Mouse (Mus musculus) testis, adult 2 months (tissue): ENCODE data around the gene Apoc3. TPM values are rescaled to one million over a fixed set of nuclear protein-coding genes. Genes with fewer than 3 reads are reported as not detected.

Experiments used
- H3K27ac ChIP-seq: fragments of 200-500 bp; 2 replicates; pipeline ENCODE4 v1.5.1; 2012; ENCODE audit warnings: low read depth, low read length; ENCODE audit not compliant: control insufficient read depth, insufficient read depth
- H3K27me3 ChIP-seq: fragments of 200-500 bp; 2 replicates; pipeline ENCODE4 v1.6.1; 2012; ENCODE audit warnings: mild to moderate bottlenecking, low read length, moderate library complexity; ENCODE audit not compliant: control insufficient read depth, insufficient read depth
- H3K36me3 ChIP-seq: fragments of 200-500 bp; 2 replicates; pipeline ENCODE4 v1.6.1; 2012; ENCODE audit warnings: mild to moderate bottlenecking, low read length; ENCODE audit not compliant: control insufficient read depth, insufficient read depth
- H3K4me1 ChIP-seq: fragments of 200-500 bp; 2 replicates; pipeline ENCODE4 v1.6.1; 2012; ENCODE audit warnings: low read length; ENCODE audit not compliant: control insufficient read depth, insufficient read depth
- H3K4me3 ChIP-seq: fragments of 200-500 bp; 2 replicates; pipeline ENCODE4 v1.5.1; 2012; ENCODE audit warnings: low read depth, mild to moderate bottlenecking, low read length, moderate library complexity, mixed read lengths; ENCODE audit not compliant: control insufficient read depth
- CTCF ChIP-seq: fragments of 200-500 bp; IDR thresholded peaks from 2 replicates; pipeline ENCODE4 v1.5.1; 2012; ENCODE audit warnings: low read depth, mild to moderate bottlenecking, inconsistent platforms, low read length, moderate library complexity; ENCODE audit not compliant: control insufficient read depth, insufficient read depth, insufficient replicate concordance
- POLR2A ChIP-seq: fragments of 200-500 bp; IDR thresholded peaks from 2 replicates; pipeline ENCODE4 v1.6.1; 2012; ENCODE audit warnings: low read depth, mild to moderate bottlenecking, inconsistent platforms, low read length, moderate library complexity; ENCODE audit not compliant: control insufficient read depth
- polyA plus RNA-seq: library from polyadenylated mRNA; depleted of rRNA; stranded (reverse); fragments of >200 nt; gene quantifications from 2 replicates; pipeline ENCODE4 v1.2.3, GENCODE M21; 2012

Gene Apoc3
- polyA plus RNA-seq, 1 experiment, result not detected

DNA sequence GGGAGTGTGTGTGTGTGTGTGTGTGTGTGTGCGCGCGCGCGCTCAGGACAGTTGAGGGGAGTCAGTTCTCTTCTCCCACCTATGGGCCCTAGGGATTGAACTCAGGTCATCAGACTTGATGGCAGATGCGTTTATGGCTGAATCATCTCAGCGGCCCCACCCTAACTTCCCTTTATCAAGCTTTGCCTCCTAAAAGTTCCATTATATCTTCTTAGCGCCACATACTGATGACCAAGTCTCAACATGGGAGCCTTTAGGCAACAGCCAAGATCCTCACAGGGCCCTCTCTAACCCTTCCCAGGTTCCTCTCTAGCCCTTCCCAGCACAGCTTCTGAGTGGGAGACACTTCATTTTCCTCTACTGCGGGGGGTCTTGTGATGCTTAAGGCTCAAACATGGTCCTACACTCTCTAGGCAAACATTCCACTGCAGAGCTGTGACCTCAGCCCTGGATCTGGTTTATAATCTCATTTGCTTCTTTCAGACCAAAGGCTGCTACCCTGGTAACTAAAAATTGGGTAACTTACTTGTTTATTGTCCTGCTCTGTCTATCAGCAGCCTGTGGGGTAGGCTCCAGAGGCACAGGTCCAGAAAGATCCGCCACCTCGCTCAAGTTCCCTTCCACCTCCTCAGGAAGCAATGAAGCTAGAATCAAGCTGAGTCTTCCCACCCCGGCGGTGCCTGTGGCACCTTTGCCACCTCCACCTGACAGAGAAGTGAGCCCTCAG is 18.5 kb downstream of the Apoc3 start:
- Histone ChIP-seq H3K4me1 (no peaks in the 10 kb centered on the region), H3K27me3 (no peaks in the 10 kb centered on the region), H3K36me3 (peaks cover 2% of the 10 kb centered on the region), H3K27ac (no peak overlapping the region), H3K4me3 (no peak overlapping the region)
- TF ChIP-seq POLR2A (no peak), CTCF (no peak)

DNA sequence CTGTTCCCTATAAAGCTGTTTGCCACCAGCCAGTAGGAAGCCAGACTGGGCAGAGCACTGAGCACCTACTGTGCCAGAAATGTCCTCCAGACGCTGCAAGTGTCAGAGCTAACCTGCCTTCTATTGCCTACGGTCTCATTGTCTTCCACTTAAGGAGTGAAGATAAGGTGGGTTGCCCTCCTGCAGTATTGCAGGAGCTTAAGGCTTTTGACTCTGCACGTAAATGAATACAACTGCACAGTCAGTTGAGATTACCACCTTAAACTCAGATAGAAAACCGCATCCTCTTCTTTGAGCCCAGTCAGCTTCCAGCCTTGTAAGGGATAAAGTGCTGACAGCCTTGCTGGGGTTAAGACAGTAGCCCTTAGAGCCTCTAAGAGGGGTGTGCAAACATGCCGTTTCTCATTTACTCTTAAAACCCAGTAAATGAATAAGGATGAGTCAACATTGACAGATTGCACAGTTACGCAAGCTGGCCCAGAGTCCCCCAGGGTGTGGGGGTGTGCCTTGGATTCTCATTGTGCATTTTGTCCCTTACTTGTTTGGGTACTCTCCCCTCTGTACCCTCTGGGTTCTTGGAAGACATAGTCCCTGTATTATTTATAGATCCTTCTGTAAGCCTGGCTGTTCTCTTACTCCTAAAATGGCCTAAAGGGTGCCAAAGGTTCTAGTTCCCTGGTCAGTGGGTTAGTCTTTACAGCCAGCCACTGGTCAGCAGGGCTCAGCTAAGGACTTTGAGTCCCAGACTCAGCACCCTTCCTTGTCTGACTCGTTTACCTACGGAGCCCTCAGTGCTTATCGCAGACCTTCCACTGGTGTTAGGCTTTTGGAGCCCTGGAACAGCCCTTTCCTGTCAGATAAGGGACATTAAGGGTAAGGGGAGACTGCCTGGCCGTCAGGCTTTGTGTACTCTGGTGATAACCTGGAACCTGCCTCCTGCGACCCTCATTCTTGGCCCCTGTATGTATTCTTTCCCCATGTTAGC is 19.8 kb downstream of the Apoc3 start:
- no peak for TF ChIP-seq POLR2A
- TF ChIP-seq CTCF, result no peak
- H3K27me3 ChIP-seq, result no peaks in the 10 kb centered on the region
- no peak overlapping the region for H3K27ac ChIP-seq
- H3K36me3 ChIP-seq, result no peaks in the 10 kb centered on the region; the same call in 1 of the 2 replicates
- no peak overlapping the region for H3K4me3 ChIP-seq
- no peaks in the 10 kb centered on the region for H3K4me1 ChIP-seq

- H3K4me3 ChIP-seq, result no peak overlapping the region
- H3K27ac ChIP-seq, result no peak overlapping the region
- no peaks in the 10 kb centered on the region; the same call in 1 of the 2 replicates for H3K36me3 ChIP-seq
- no peaks in the 10 kb centered on the region for H3K27me3 ChIP-seq
- H3K4me1 ChIP-seq, result no peaks in the 10 kb centered on the region
- no peak for TF ChIP-seq CTCF
- no peak for TF ChIP-seq POLR2A
Observed at GRCm38 (mm10) chr9:46214946-46215337, 20.5 kb downstream of the Apoc3 start.

DNA sequence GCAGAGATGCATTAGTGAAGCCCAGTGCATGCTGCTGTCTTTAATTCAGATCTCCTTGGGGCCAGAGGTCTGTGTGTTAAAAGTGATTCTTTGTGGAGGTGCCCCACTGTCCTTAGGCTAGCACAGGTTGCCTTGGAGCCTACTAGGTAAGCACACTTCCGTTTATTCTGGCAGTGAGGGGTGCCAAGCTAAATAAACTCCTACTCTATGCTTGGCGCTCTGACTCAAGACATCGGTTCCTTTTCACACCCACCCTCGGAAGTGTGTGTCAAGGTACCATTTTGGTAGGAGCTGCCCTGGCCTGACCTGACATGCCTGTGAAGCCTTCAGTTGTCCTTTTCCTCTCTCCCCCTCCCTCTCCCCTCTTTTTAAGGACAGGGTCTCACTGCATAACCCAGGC is 21.2 kb downstream of the Apoc3 start:
- no peaks in the 10 kb centered on the region for H3K36me3 ChIP-seq
- H3K27me3 ChIP-seq, result no peaks in the 10 kb centered on the region
- no peak overlapping the region for H3K4me3 ChIP-seq
- TF ChIP-seq POLR2A (no peak), CTCF (no peak)
- no peak overlapping the region for H3K27ac ChIP-seq
- no peaks in the 10 kb centered on the region for H3K4me1 ChIP-seq

DNA sequence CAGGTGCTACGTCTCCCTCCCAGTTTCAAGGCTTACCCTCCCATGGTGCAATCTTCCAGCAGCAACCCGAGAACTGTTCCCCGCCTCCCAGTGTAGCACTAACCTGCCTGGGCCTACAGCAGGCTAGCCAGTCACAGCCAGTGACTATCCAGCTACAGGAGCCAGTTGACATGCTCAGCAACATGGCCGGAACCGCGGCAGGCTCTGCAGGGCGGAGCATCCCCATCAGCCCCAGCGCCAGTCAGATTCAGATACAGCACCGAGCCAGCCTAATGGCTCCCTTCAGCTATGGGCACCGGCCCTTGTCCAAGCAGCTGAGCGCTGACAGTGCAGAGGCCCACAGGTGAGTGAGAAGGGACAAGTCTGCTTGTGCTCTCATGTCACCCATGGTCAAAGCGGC is 25.0 kb downstream of the Apoc3 start:
- H3K36me3 ChIP-seq, result no peaks in the 10 kb centered on the region; the same call in 1 of the 2 replicates
- H3K27ac ChIP-seq, result no peak overlapping the region
- H3K4me1 ChIP-seq, result peaks cover 3% of the 10 kb centered on the region; the same call in 1 of the 2 replicates
- no peak for TF ChIP-seq POLR2A
- no peak for TF ChIP-seq CTCF
- no peak overlapping the region for H3K4me3 ChIP-seq
- H3K27me3 ChIP-seq, result no peaks in the 10 kb centered on the region

GRCm38 (mm10) chr9:46208401-46208974 is 26.9 kb downstream of the Apoc3 start:
- TF ChIP-seq POLR2A, result no peak
- TF ChIP-seq CTCF, result no peak
- H3K36me3 ChIP-seq, result no peaks in the 10 kb centered on the region; the same call in 1 of the 2 replicates
- no peaks in the 10 kb centered on the region for H3K27me3 ChIP-seq
- peaks cover 3% of the 10 kb centered on the region; the same call in 1 of the 2 replicates for H3K4me1 ChIP-seq
- no peak overlapping the region for H3K27ac ChIP-seq
- H3K4me3 ChIP-seq, result no peak overlapping the region
